Mouse (Mus musculus) erythroid progenitor cell, adult 5-6 weeks (primary cell): ENCODE data around the gene Cbs. TPM values are rescaled to one million over a fixed set of nuclear protein-coding genes. Genes with fewer than 3 reads are reported as not detected.

Experiments used
- ATAC-seq: replicated peaks from 2 replicates; pipeline ENCODE4 v1.8.0; 2016; ENCODE audit warnings: moderate number of reproducible peaks, mild to moderate bottlenecking, moderate TSS enrichment, inconsistent platforms; ENCODE audit not compliant: poor library complexity, low FRiP score, severe bottlenecking
- total RNA-seq, 2 experiments: library from RNA; stranded (forward) in 1 of 2; stranded (reverse) in 1 of 2; fragments of 150-400 nt in 1 of 2; fragments of 186-747, 209-891 nt in 1 of 2; gene quantifications; 2 replicates each; pipeline versions ENCODE4 v1.2.3 to v1.2.4; 2015 to 2017; ENCODE audit warnings: low replicate concordance in 2 of 2

The Cbs gene
- not detected in 2 replicates for total RNA-seq (2015; ENCODE audit: low replicate concordance)
- not detected in 2 replicates for total RNA-seq (2017; ENCODE audit: low replicate concordance)

DNA sequence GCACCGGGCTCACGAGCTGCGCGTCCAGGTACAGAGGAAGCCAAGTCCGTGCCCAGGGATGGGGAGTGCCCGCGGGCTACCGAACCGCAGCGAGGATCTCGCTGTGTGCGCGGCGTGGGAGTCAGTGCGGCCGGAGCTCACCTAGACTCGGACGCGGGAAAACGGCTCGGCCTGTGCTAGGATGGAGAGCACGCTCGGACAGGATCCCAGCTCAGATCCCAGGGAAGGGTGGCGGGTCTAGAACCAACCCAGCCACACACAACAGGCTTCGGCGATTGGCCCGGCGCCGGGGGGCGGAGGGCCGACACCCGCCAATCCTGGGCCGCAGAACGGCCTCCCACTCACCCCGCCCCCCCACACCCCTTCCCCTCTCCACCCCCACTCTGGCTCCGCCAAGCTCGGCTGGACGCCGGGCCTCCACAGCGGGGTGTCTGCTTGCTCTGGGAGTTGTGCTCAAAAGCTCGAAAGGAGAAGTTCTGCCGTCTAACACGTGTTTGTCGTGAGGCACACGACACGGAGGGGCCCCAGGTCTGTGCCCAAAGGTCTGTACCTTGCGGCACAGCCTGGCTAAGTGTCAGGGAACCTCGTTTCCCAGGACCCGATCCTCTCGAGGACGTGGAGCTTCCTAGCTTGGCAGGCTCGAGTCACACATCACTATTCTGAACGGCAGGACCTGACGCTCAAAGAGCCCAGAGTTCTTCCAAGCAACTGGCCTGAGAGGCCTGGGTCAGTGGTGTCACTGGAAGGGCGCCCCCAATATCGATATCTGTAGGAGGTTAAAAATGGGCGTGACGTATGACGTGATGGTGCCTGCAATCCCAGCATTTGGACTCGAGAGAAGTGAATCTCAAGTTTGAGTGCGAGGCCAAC lies at the start of gene Cbs:
Cbs (minus strand) TSS at position 297 of the 870 bp plus-strand sequence.
- no peak for ATAC-seq

- ATAC-seq: no peak
Observed at GRCm38 (mm10) chr17:31686225-31686564, 49.2 kb upstream of the Cbs start.

GRCm38 (mm10) chr17:31685514-31686224 lies 48.6 kb upstream of the Cbs start:
- peak; percentile 80 for ATAC-seq

DNA sequence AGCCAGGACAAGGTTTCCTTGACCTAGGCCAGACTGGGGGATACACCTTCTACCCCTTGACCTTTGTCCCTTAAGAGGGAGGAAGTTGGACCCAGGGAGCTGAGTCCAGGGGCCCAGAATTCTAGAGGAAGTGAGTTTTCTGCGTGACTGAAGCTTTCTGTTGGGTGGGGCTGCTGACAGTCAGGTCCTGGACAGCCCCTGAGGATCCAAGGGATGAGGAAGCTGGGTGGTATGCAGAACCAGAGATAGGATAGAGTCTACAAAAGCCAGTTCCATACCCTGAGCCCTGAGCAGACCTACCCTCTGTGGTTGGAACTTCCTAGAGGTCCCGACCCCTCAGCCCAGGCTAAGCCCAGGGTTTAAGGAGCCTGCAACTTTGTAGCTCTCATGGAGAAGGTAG lies 43.4 kb upstream of the Cbs start:
- ATAC-seq: no peak

DNA sequence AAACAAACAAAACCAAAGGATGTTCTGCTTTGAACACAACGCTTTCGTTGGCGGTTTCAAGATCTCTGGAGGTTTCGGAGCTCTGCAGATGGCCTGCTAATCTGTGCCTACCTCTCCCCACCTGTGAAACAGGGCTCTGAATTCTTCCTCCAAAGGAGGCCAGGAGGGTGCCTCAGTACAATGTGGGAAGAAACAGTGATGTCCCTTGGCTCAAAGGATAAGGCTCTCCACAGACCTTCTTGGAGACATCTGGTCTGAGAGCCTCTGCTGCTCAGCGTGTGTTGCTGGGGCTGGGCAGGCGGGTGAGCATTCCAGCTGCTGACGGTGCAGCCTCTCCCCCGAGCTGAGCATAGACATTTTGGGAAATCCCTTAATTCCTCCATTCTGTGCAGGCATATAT lies 40.5 kb upstream of the Cbs start, which contains the start of gene Cryaa:
Cryaa (plus strand) TSS at position 301 of the 400 bp plus-strand sequence.
- ATAC-seq: no peak

- ATAC-seq: no peak
Observed at GRCm38 (mm10) chr17:31674426-31674825, 37.4 kb upstream of the Cbs start.

GRCm38 (mm10) chr17:31672279-31672678 lies 35.2 kb upstream of the Cbs start:
- no peak for ATAC-seq

GRCm38 (mm10) chr17:31671698-31672097 lies 34.7 kb upstream of the Cbs start:
- no peak for ATAC-seq

DNA sequence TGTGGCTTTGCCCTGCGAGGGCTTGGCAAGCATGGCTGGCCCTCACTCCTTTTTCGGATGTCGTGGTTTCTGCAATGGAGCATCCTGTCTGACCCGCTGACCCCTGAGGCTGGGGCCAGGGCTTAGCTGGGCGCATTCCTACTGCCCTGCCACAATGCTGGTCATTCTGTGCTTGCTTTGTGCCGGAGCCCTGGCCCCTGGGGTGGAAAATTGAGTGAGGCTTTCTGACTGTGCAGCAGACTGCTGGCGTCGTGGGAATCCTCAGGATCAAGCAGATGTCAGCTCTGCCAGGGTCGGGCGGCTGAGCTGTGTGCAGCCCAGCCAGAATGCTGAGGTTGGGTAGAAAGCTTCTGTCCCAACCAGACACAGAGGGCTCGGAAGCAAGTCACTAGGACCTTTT lies 33.1 kb upstream of the Cbs start:
- no peak for ATAC-seq

DNA sequence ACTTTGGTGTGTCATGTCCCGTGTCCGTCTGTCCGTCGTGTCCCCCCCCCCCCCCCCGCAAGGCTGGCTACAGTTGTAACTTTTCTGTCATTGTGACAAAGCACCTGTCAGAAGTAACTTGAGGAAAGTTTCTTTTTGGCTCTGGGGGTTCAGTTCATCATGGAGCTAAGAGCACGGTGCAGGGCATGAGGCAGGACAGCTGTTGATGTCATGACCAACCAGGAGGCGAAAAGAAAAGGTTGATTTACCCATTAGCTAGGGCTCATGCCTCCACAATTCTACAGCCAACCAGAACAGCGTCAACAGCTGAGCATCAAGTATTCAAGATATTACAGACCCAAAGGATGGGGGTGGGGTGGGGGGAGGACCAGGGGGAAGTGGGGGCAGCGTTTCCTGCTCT lies 31.3 kb upstream of the Cbs start:
- ATAC-seq: no peak

GRCm38 (mm10) chr17:31664760-31665159 lies 27.7 kb upstream of the Cbs start:
- peak; percentile 82 for ATAC-seq

GRCm38 (mm10) chr17:31662855-31663254 lies 25.8 kb upstream of the Cbs start:
- ATAC-seq: no peak

DNA sequence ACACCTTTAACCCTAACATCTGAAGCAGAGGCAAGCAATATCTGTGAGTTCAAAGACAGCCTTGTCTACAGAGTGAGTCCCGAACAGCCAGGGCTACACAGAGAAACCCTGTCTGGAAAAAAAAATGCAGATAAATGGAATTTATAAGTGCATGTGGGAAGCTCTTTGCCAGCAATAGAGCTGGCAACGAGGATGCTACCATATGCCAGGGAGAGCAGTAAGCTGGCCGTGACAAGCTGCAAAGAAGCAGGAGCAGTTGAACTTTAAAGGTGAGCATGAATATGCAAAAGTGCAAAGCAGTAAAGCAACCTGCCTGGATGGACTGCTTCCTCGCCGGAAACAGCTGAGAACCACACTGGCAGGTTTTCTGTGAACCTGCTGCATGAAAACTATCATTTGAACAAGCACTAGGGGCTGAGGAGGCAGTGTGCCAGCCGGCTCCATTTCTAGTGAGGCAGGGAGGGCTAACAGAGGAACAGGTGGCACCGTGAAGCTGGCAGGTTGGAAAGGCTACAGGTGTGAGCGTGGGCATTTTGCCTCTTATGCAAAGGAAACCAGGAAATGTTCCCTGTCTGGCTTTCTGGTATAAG lies 23.7 kb upstream of the Cbs start:
- no peak for ATAC-seq

GRCm38 (mm10) chr17:31658468-31659185 lies 21.6 kb upstream of the Cbs start, which contains the start of gene U2af1:
Gene U2af1 (minus strand): TSS chr17:31658892.
- ATAC-seq: peak; percentile 99

GRCm38 (mm10) chr17:31658136-31658467 lies 21.1 kb upstream of the Cbs start:
- ATAC-seq: 0 out of 2 replicates have a peak, but pooled peaks have one; percentile 5

GRCm38 (mm10) chr17:31657141-31657983 lies 20.3 kb upstream of the Cbs start:
- ATAC-seq: no peak

DNA sequence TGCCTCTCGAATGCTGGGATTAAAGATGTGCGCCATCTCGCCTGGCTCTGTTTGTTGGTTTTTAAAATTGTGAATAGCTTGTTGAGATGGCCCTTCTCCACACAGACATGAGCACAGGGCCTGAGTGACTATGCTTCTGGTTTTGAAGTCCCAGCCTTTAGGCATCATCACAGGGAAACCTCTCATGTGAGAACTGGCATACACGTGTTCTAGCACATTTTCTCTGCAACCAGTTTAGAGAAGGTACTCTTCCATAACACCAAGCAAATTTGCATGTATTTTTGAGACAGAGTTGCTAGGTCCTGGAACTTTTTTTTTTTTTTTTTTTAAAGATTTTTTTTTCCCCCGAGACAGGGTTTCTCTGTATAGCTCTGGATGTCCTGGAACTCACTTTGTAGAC lies 19.6 kb upstream of the Cbs start:
- ATAC-seq: no peak

- no peak for ATAC-seq
Observed at GRCm38 (mm10) chr17:31655366-31655765, 18.3 kb upstream of the Cbs start.

DNA sequence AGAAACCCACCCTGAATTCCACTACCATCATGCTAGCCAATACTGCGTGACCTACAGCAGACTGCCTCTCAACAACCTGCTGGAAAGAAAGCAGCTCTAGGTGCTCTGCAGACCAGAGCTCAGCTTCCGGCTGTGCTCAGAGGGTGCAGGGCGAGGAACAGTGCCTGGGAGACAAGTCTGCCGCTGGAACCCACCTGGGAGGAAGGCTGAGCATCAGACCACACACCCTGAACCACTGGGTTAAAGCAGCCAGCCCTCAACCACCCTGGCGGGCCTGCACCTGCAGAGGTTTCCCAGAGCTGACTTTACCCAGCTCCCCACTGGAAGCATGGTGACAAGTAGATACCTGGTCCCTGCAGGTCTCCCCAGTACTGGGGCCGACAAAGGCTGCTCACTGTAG lies 16.2 kb upstream of the Cbs start:
- ATAC-seq: no peak
